Mouse (Mus musculus) midbrain, embryonic 10.5 days (tissue): ENCODE data around the gene Arhgap9. TPM values are rescaled to one million over a fixed set of nuclear protein-coding genes. Genes with fewer than 3 reads are reported as not detected.

ENCODE experiments used
- DNase-seq: peaks from one replicate; pipeline ENCODE4 v3.0.0-alpha.2; 2017; ENCODE audit warnings: low spot score
- H3K27ac ChIP-seq: fragments of 300-500 bp; sonication (generic); replicated peaks from 2 replicates; pipeline ENCODE4 v1.5.1; 2016; ENCODE audit warnings: mild to moderate bottlenecking
- H3K27me3 ChIP-seq: fragments of 300-500 bp; sonication (generic); 2 replicates; pipeline ENCODE4 v1.6.1; 2016; ENCODE audit warnings: low read depth, mild to moderate bottlenecking; ENCODE audit not compliant: poor library complexity, severe bottlenecking
- H3K36me3 ChIP-seq: fragments of 300-500 bp; sonication (generic); 2 replicates; pipeline ENCODE4 v1.6.1; 2016; ENCODE audit warnings: mild to moderate bottlenecking, moderate library complexity
- H3K4me1 ChIP-seq: fragments of 300-500 bp; sonication (generic); 2 replicates; pipeline ENCODE4 v1.6.1; 2016
- H3K4me3 ChIP-seq: fragments of 300-500 bp; sonication (generic); 2 replicates; pipeline ENCODE4 v1.5.1; 2016; ENCODE audit warnings: mild to moderate bottlenecking, moderate library complexity
- H3K9me3 ChIP-seq: fragments of 300-500 bp; sonication (generic); replicated peaks from 2 replicates; pipeline ENCODE4 v1.6.1; 2016; ENCODE audit warnings: mild to moderate bottlenecking
- WGBS: fragments of 180-500 bp; shearing (Covaris S2); methylation state at CpG from one replicate; pipeline ENCODE4 v1.1.7; 2016; 5-methylcytosine and 5-hydroxymethylcytosine counted together
- polyA plus RNA-seq: library from polyadenylated mRNA; unstranded; fragments of >200 nt; fragmentation: Nextera tagmentation; extraction: Ambion mirVana; gene quantifications from 2 replicates; pipeline ENCODE4 v1.2.1, GENCODE M21; 2016

Arhgap9 gene
- polyA plus RNA-seq, 1 experiment from 2014 or later, result 1.3 TPM

DNA sequence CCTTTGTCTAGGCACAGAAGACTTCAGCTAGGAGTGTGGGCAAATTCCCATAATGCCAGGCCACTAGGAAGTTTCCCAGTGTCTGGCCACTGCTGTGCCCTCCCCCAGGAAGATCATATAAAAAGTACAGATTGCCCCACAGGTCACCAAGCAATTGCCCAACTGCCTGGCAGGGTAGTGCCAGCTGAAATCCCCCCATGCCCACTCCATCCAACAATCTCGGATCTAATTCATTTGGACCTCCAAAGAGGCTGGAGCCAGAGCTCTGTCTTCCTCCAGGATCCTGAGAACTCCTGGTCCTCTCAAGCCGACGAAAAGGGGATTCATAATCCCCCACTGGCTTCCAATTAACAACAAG, 33.8 kb upstream of the Arhgap9 start:
- 0% methylated on average over 3 of the region's 3 CpGs for WGBS
- H3K4me1 ChIP-seq, result peaks cover 82% of the 10 kb centered on the region
- no peaks in the 10 kb centered on the region for H3K9me3 ChIP-seq
- no peaks in the 10 kb centered on the region for H3K27me3 ChIP-seq
- peak overlapping the region; percentile 65 for H3K4me3 ChIP-seq
- peaks cover 48% of the 10 kb centered on the region for H3K36me3 ChIP-seq
- no peak for DNase-seq
- H3K27ac ChIP-seq, result peak overlapping the region; percentile 97

DNA sequence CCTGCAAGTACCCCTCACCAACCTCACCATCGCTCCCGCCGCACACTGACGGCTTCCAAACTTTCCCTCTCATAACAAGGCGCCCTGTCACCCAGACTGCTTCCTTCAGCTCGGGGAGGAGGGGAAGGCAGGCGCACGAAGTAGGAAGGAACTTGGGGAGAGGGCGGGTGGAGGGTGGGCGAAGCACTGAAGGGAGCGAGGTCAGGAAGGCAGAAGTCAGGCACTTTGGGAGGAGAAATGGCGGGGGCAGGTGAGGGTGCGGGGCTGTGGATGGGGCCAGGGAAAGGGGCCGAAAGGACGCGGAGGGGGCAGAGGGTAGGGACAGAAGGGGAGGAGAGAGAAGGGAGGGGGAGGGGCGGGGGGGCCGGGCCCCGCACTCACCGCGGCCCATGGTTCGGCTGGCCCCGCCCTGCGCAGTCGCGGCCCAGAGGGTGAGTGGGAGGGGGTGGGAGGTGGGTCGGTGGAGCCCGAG, 33.4 kb upstream of the Arhgap9 start:
- WGBS, result 2% methylated on average over 18 of the region's 28 CpGs
- H3K27me3 ChIP-seq, result no peaks in the 10 kb centered on the region
- peak overlapping the region; percentile 97 for H3K27ac ChIP-seq
- peaks cover 48% of the 10 kb centered on the region for H3K36me3 ChIP-seq
- no peaks in the 10 kb centered on the region for H3K9me3 ChIP-seq
- no peak for DNase-seq
- H3K4me1 ChIP-seq, result peaks cover 85% of the 10 kb centered on the region
- H3K4me3 ChIP-seq, result peak overlapping the region; percentile 65

DNA sequence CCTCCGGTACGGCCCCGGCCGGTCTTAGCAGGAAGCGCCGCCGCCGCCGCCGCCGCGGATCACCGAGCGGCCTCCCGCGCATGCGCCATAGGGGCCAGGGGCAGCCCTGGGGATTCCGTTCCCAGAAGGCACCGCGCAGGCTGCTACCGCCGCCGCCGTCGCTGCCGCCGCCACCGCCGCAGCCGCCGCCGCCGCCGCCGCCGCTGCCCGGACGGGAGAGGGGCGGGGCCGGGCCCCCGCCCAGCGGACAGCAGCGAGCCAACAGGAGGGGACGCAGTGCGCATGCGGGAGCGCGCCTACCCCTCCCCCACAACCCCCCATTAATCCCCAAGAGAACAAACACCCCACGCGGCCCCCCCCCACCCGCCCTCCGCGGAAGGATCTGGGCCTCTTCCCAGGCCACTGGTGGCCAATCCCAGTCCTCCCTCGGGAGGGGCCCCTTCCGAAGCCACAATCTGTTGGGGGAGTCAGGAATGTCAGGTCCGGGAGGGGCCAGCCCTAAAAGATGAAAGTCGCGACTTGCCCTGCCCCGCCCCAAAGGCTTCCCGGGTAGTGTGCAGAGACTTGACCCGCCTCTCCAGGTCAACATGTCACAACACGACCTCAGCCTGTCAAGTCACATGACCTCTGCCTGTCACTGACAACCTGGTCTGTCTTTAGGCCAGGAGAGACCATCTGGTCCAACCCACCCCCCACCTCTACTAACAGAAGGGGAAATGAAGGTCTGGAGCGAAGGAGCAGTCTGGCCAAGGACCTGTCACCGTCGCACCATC, 32.8 kb upstream of the Arhgap9 start, which contains the start of gene Mbd6:
Mbd6 (minus strand) TSS at position 219 of the 773 bp plus-strand sequence.
- Histone ChIP-seq H3K27me3 (no peaks in the 10 kb centered on the region), H3K27ac (peak within 1 kb of the TSS; percentile 97), H3K9me3 (no peaks in the 10 kb centered on the region), H3K36me3 (peaks cover 48% of the 10 kb centered on the region), H3K4me3 (peak within 1 kb of the TSS; percentile 65), H3K4me1 (peaks cover 79% of the 10 kb centered on the region)
- peak; percentile 93 for DNase-seq
- 0% methylated on average over 34 of the region's 65 CpGs for WGBS

DNA sequence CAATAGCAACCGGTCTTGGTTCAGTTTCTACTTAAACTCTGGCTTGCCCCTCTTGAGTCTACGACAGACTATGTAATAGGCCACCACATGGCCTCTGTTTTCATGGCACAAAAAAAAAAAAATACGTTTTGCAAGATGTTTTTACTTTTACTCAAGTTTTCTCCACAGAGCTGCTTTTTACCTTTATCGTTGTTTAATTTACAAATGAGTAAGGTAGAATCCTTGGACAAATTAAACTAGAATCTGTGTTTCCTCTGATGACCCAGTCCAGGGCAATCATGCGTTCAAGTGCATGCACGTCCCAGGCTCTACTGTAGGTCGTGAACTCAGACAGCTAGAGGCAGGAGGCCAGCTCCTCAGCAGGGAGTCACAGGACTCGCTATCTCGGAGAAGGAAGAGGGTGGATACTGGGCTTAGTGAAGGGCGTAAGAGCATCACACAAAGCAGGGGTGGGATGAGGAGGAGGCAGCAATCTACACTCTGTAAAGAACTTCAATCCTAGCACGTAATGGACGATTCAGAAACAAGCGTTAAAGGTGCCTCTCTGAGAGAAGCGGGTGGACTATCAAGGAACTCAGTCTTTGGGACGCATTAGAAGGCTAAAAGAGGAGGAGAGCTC, 32.1 kb upstream of the Arhgap9 start:
- H3K27ac ChIP-seq, result peak overlapping the region; percentile 97
- no peaks in the 10 kb centered on the region for H3K9me3 ChIP-seq
- peaks cover 76% of the 10 kb centered on the region for H3K4me1 ChIP-seq
- peaks cover 48% of the 10 kb centered on the region for H3K36me3 ChIP-seq
- DNase-seq, result peak; percentile 51
- H3K4me3 ChIP-seq, result peak overlapping the region; percentile 65
- H3K27me3 ChIP-seq, result no peaks in the 10 kb centered on the region
- 2% methylated on average over 15 of the region's 15 CpGs for WGBS

DNA sequence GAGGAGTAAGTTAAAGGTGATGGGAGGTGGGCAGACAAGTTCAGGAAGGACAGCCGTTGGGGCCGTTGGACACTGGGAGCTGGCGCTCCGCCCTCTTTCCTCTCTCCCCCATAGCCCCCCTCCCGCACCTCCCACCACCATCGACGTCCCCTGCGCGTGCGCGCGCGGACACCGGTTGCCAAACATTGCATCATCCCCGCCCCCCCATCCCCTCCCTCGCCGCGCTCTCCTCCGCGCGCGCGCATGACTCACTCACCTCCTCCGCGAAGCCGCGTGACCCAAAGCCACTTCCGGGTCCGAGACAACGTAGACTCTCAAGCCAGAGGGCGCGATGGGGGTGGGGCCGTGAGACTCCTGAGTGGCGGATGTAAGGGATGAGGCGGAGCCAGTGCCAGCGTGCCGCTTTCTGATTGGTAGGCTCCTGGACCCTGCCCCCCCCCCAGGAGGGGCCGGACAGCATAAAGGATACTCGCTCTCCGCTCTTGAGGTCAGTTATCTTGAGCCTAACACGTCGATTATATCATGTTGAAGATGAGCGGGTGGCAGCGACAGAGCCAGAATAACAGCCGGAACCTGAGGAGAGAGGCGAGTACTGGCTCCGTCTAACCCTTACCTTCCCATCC, 31.3 kb upstream of the Arhgap9 start:
- H3K9me3 ChIP-seq, result no peaks in the 10 kb centered on the region
- under 1% methylated on average over 44 of the region's 47 CpGs for WGBS

DNA sequence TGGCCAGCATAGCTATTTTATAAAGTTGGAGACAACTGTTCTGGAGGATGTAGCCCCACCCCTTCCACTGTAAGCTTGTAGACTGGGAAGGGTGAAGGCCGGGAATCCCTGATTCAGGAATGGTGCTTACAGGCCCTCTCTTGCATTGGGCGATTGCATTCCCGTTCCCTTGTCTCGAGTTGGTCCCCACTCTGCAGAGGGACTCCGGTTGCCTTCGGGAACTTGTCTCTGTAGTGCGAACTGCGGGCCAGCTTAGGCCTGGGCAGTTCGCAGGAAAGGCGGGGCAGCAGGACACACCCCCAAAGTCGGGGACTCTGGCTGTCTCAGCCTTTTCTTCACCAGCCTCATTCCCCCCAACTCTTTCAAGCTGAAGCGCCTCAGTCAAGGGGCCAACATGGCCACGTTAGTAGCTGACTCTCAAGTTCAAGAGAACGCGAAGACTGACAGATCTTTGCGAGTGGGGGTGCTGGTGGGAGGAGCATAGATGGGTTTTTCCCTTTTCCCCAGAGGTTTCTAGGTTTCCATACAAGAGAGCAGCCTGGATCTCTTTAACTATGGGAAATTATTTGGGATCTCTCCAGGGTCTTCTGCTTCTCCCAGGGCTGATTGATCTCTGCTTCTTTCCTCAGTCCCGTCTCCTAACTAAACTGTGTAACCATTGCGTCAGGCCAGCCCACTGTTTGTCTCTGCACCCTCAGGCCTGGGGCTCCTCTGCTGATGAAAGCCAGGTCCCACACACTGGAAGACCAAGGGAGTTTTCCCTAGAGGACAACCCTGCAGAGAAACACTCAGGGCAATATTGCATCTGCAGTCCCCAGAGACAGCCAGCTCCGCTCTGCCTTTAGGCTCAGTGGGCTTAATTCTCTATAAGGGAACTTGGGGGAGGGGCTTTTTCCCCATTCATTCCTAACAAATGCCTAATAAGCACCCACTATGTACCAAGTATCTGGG, 30.6 kb upstream of the Arhgap9 start:
- WGBS, result 5% methylated on average over 19 of the region's 19 CpGs
- Histone ChIP-seq H3K4me1 (peaks cover 60% of the 10 kb centered on the region), H3K27me3 (no peaks in the 10 kb centered on the region), H3K4me3 (peak overlapping the region; percentile 65), H3K27ac (peak overlapping the region; percentile 97), H3K9me3 (no peaks in the 10 kb centered on the region), H3K36me3 (peaks cover 48% of the 10 kb centered on the region)
- no peak for DNase-seq

More for the DNA sequence above, 31.3 kb upstream of the Arhgap9 start:
- DNase-seq, result peak; percentile 100
- Histone ChIP-seq H3K4me1 (peaks cover 68% of the 10 kb centered on the region), H3K27me3 (no peaks in the 10 kb centered on the region), H3K36me3 (peaks cover 48% of the 10 kb centered on the region), H3K27ac (peak overlapping the region; percentile 97), H3K4me3 (peak overlapping the region; percentile 65)

DNA sequence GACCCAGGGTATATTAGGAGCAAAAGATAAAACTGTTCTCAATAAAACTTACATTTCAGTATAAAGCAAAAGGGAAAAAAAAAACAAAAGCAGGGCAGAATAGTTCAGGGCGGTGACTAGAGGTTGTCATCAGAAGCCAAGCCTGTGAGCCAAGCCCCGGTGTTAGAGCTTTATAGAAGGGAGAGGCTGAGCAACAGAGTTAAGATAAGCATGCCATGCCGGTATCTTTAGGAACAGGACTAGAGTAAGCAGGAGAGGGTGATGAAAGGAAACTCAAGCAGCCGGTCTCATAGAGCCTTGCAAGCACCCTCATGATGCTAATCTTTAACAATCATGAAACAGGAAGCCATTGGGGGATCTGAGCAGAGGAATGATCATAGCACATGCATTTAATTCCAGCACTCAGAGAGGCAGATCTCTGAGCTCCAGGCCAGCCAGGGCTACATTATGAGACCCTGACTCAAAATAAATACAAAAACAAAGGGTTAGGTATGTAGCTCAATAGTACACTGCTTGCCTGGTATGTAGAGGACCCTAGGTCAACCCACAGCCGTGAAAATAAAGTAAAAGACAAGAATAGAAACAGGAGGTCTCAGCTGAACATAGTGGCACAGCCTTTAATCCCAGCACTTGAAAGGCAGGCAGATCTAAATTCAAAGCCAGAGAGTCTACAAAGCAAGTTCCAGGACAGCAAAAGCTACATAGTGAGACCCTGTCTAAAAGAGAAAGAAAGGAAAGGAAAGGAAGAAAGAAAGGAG, 29.7 kb upstream of the Arhgap9 start:
- peak overlapping the region; percentile 65 for H3K4me3 ChIP-seq

DNA sequence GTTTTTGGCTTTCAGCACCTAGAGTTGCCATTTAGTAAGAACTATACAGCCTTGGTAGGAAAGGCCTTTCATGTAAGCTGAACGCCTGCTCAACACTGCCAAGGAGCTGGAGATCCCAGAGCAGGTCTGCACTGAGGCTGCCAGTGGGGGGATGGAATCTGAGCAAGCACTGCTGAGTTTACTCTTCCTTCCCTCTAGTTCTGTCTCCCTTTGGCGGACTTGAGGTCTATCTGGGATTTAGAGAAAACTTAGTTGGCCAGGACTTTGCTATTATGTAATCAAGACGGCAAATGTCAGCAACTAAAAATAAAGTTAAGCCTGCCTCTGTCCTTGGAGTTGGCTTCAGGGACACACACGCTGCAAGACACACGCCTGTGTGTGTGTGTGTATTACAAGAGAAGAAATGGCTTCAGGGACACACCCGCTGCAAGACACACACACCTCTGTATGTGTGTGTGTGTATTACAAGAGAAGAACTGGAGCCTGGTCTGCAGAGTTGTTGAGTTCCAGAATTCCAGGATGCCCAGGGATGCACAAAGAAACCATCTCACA, 28.7 kb upstream of the Arhgap9 start:
- Histone ChIP-seq H3K27ac (no peak overlapping the region), H3K4me1 (peaks cover 42% of the 10 kb centered on the region), H3K4me3 (peak overlapping the region; percentile 29), H3K36me3 (peaks cover 54% of the 10 kb centered on the region), H3K27me3 (no peaks in the 10 kb centered on the region), H3K9me3 (no peaks in the 10 kb centered on the region)
- DNase-seq, result no peak
- WGBS, result 90% methylated on average over 6 of the region's 6 CpGs

More for the DNA sequence above, 29.7 kb upstream of the Arhgap9 start:
- 66% methylated on average over 5 of the region's 5 CpGs for whole genome bisulfite sequencing
- H3K36me3 ChIP-seq, result peaks cover 48% of the 10 kb centered on the region
- peaks cover 52% of the 10 kb centered on the region for H3K4me1 ChIP-seq
- H3K27ac ChIP-seq, result peak overlapping the region; percentile 97
- DNase-seq, result no peak
- H3K27me3 ChIP-seq, result no peaks in the 10 kb centered on the region
- no peaks in the 10 kb centered on the region for H3K9me3 ChIP-seq

DNA sequence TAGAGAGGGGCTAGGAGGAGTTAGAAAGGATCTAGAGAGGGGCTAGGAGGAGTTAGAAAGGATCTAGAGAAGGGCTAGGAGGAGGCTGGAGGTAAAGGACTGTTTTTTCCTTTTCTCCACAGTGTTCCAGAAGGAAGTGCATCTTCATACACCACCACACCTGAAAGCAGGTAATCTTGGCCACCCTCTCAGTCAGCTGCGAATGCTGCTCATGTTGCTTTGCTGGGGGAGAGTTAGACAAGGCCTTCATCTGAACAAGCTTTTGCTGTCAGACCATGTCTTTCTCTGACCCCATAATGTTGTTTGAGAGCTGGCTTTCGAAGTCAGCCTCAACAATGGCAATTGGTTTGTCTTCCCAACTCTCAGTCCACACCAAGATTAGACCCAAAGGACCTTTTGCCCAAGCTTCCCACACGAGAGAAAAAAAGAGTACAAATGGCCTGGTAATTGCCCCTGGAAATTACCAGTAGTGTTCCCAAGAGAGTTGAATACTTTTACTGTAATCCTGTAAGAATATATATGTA, 28.1 kb upstream of the Arhgap9 start:
- Histone ChIP-seq H3K4me3 (no peak overlapping the region), H3K36me3 (peaks cover 60% of the 10 kb centered on the region), H3K27me3 (no peaks in the 10 kb centered on the region), H3K4me1 (peaks cover 38% of the 10 kb centered on the region), H3K9me3 (no peaks in the 10 kb centered on the region), H3K27ac (no peak overlapping the region)
- 88% methylated on average over 3 of the region's 3 CpGs for WGBS
- DNase-seq, result no peak

DNA sequence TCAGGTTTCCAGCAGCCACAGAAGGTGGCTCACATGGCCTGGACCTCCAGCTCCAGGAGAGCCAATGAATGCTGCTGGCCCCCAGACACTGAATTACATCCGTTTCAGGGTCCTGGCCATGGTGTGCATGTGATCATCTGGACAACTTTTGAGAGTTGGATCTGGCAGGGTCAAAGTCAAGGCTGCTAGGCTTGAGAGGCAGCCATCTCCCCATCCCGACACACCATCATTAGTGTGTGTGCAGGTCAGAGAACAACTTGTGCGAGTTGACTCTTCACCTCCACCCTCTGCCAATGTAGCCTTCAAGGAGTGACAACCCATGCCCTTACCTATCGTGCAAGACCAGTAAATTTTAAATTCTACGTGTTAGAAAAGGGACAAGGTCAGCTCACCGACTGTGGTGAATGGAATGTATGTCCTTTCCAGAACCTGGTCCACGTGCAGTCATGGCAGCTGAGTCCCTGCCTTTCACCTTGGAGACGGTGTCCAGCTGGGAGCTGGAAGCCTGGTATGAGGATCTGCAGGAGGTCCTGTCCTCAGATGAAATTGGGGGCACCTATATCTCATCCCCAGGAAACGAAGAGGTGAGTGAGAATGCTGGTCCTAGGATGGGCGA, 26.8 kb upstream of the Arhgap9 start:
- Histone ChIP-seq H3K9me3 (no peaks in the 10 kb centered on the region), H3K36me3 (peaks cover 73% of the 10 kb centered on the region), H3K27ac (no peak overlapping the region), H3K4me3 (0 out of 2 replicates have a peak overlapping the region, but pooled peaks have one; percentile 1), H3K4me1 (peaks cover 25% of the 10 kb centered on the region), H3K27me3 (no peaks in the 10 kb centered on the region)
- no peak for DNase-seq
- 94% methylated on average over 10 of the region's 10 CpGs for WGBS
